Mouse (Mus musculus) hindlimb bud, embryonic 11.5 days (tissue): ENCODE results near the gene Gm3259.
"Not testable (repeated sequence)": the region's sequence is repeated elsewhere in the genome, so short reads cannot be mapped to it uniquely, and the experiment has no call there.

Experiments used
- DNase-seq: peaks from one replicate; pipeline ENCODE4 v3.0.0-alpha.2; 2012; ENCODE audit warnings: low read depth, low spot score; ENCODE audit errors: extremely low spot score

Gm3259 gene

GRCm38 (mm10) chr5:95305611-95306010 is at the start of gene Gm3259:
Gm3259 (plus strand) TSS chr5:95305911.
- DNase-seq = not testable (repeated sequence)

GRCm38 (mm10) chr5:95272668-95273067 is 33.0 kb upstream of the Gm3259 start, which contains the start of gene Gm10424:
Gm10424 (minus strand) TSS chr5:95272768.
- not testable (repeated sequence) for DNase-seq
